Mouse (Mus musculus): ENCODE results near the gene Med27.
"Not testable (repeated sequence)": the region's sequence is repeated elsewhere in the genome, so short reads cannot be mapped to it uniquely, and the experiment has no call there.

The Med27 gene

GRCm38 (mm10) chr2:29516621-29517170, 170.1 kb downstream of the Med27 start:
- DNase-seq (ENCODE audit: low read depth, low spot score) = no peak

DNA sequence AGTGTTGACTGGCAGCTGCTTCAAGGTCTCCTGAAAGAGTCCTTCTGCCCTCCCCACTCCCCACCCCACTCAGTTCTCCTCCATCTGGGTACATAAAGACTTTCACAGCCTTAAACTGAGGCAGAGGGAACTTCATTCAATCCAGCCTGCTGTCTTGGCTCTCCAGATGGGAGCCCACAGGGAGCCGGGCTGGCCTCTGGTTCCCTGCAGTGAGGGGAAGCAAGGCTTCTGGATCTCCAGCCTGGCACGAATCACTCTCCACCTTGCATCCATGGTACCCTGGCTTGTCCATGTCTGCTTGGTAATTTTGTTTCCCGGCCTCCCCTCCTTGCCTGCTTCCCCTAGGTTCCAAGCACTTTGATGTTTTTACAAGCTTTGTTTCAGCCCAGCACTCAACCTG, 172.8 kb downstream of the Med27 start:
- DNase-seq (ENCODE audit: low read depth, low spot score) = no peak

DNA sequence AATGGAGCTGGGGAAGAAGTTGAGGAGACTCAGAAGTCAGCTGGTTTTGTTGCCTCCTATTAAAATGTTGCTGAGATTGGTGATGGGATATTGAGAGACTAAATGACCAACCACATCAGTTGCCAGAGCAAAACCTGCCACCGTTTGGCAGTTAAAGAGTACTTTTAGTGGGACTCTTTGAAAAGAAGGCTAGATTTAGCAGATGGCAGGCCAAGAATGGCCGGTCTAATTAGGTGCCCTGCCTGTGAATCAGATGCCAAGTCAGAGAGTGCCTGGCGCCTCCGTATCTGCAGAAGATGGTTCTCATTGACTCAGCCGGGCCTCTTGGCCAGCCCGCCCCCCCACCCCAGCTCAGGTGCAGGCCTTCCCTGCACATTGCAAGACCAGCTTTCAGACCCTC, 173.6 kb downstream of the Med27 start:
- peak; percentile 72 for DNase-seq (ENCODE audit: low read depth, low spot score)

- DNase-seq (ENCODE audit: low read depth, low spot score) = no peak
Measured at GRCm38 (mm10) chr2:29521486-29521885, 174.9 kb downstream of the Med27 start.

GRCm38 (mm10) chr2:29523918-29524811, 177.5 kb downstream of the Med27 start:
- DNase-seq (ENCODE audit: low read depth, low spot score) = no peak

DNA sequence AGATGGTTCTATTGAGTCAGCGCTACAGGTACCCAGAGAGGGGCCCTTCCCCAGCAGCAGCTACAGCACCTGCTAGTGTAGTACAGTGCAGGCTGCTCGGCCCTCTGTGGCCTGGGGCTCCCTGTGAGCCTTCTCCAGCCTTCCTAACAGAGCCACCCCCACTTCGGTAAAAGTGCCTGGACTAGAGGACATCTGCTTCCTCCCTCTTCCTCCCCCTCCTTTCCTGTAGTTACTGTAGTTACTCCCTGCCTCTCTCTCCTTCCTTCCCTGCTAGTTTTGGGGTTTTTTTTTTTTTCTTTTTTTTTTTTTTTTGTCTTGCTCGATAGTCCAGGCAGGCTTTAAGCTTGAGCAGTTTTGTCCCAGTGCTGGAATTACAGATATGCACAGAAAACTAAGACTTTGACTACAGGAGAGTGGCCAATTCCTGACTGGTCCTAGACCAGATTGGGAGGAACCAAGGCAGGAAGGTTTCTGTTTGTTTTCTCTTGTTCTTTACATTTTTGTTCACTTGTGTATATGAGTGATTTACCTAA, 178.7 kb downstream of the Med27 start:
- peak; percentile 60 for DNase-seq (ENCODE audit: low read depth, low spot score)

DNA sequence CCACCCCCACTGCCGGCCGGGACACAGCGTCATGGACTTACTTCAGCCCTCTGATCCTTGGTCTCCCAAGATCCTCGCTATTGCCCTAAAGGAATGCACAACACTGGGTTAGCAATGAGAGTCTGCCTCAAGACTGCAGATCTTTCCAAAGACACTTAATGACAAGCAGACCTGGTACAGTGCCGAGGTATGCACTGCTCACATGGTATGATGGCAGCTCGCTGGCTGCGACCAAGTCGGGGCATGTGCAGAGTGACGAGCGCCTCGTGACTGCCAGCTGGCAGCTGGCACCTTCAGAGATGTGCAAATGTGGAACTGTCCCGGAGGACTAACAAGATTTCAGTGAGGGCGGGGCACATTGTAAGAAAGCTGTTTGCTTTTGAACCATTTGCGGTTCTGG, 179.6 kb downstream of the Med27 start:
- peak; percentile 82 for DNase-seq (ENCODE audit: low read depth, low spot score)

DNA sequence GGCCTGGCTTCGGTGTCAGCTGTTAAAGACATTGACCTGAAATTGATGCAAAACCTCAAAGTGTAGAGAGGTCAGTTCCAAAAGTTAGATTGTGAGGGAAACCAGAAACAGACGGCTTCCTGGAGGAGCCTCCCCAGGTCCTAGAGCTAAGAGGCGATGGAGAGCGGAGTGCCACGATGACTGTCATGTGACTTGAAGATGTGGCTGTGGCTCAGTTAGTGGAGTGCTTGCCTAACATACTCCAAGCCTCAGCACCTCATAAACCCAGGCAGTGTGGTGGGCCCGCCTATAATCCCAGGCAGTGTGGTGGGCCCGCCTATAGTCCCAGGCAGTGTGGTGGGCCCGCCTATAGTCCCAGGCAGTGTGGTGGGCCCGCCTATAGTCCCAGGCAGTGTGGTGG, 180.9 kb downstream of the Med27 start:
- DNase-seq (ENCODE audit: low read depth, low spot score) = not testable (repeated sequence)

DNA sequence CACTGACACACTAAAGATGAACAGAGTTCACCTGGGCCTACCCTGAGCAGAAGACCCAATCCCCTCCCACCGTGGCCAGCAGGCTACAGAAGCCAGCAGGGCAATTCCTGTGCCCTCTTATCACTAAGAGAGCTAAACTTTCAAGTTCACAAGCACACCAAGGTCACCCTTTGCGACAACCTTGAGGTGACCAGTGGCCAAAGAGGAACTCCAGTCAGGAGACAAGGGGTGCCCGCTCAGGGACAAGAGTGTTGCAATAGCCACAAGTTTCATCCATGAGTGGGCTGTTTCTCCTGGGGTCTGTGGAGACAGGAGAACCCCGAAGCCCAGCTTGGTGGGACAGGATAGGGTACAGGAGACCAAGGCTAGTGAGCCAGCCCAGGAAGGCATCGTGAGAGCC, 182.2 kb downstream of the Med27 start:
- no peak for DNase-seq (ENCODE audit: low read depth, low spot score)

DNA sequence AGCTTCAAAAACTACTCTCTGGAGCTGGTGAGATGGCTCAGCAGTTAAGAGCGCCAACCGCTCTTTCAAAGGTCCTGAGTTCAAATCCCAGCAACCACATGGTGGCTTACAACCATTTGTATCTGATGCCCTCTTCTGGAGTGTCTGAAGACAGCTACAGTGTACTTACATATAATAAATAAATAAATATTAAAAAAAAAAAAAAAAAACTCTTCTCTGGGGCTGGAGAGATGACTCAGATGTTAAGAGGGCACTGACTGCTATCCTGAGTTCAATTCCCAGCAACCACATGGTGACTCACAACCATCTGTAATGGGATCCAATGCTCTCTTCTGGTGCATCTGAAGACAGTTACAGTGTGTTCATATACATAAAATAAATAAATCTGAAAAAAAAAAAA, 183.2 kb downstream of the Med27 start:
- not testable (repeated sequence) for DNase-seq (ENCODE audit: low read depth, low spot score)

- no peak for DNase-seq (ENCODE audit: low read depth, low spot score)
Measured at GRCm38 (mm10) chr2:29532173-29532572, 185.6 kb downstream of the Med27 start.

GRCm38 (mm10) chr2:29532921-29533320, 186.3 kb downstream of the Med27 start:
- DNase-seq (ENCODE audit: low read depth, low spot score) = no peak

DNA sequence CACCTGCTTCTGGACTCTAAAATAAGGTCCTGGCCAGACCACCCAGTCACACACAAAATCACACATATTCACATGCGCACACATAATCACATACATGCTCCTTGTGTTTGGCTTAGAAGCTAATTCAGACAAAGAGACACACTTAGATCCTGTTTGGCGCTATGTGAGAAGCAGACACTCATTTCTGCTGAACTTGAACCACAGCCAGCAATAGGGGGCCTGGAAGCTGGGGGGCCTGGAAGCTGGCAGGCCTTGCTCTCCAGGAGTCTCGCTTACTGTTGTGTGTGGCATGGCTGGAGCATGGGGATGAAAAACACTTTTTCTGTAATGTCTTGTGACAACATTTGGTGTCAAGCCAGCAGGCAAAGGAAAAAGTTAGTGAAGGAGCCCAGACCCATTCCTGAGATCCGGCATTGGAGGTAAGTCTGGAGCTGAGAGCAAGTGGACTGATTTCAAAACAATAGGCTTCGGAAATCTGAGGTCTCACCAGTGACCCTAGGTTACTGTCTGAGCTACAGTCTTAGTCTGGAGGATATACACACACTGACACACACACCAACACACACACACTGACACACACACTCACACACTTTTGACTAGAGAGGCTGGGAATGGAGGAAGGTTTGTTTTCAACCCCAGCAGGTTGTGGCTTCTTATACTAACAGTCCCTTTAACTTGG, 189.1 kb downstream of the Med27 start:
- no peak for DNase-seq (ENCODE audit: low read depth, low spot score)

DNA sequence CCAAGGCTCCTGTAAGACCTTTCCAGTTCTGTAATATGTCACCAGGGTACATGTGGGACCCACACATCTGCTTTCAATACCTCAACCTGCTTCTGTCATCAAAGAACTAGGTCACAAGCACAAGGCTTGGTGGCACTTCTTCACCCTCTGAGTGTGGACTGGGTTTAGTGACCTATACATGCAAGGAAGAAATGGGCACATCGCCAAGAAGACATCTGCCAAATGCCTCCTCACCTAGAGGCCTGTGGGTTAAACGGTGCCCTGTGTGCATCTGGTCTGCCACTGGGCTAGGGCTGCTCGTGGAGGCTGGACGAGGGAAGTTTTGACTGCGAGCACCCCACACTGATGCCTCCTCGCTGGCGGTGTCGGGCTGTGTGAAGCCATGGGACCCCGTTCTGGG, 189.9 kb downstream of the Med27 start:
- no peak for DNase-seq (ENCODE audit: low read depth, low spot score)

- DNase-seq (ENCODE audit: low read depth, low spot score) = no peak
Measured at GRCm38 (mm10) chr2:29537334-29537733, 190.7 kb downstream of the Med27 start.

DNA sequence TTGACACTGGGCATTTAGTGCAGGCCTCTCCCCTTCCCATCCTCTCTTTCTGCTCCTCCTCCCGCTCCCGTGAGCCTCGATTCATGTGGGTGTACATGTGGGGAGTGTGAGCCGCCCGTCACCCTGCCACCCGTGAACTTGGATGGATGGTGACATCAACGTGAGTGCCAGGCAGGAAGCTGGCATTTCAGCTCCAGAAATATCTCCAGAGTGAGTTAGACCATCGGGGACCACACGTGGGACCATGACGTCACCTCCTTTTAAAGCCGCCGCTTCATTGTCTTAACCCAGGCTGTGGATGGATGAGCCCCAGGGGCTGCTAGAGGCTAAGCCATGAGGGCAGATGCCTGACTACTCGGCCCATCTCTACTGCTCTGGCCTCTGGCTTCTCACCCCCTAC, 195.4 kb downstream of the Med27 start:
- peak; percentile 85 for DNase-seq (ENCODE audit: low read depth, low spot score)

- DNase-seq (ENCODE audit: low read depth, low spot score) = no peak
Measured at GRCm38 (mm10) chr2:29546571-29546970, 200.0 kb downstream of the Med27 start.

DNA sequence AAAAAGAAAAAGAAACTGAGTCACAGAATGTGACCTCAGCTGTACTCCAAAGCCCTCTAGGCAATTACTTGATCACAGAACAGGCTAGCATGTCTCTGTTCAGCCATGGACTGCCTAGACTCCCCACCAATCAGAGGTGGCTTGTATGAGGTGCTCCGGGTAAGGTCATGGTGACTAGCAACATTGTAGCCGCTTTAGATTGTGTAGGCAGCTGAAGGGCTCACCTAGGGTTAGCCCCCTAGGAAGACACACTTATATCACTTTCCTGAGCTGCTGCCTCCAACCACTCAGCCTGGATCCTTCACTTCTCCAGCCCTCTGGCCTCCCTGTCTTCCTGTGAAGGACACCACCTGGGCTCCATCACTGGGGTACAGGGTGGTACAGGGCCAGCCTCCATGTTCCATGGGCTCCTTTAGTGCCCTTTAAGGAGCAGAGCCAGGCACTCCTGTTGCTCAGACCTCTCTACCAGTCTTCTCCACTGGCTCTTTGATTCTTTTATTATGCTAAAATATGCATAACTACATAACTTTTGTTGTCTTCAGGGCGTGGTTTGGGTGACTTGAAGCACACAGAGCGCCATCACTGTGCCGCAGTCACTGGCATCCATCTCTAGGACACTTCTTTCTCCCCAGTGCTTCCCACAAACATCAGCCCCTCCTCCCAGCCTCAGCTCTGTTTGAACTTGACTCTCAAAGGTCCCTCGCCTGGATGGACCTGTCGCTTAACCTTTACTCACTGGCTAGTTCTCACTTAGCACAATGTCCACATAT, 205.4 kb downstream of the Med27 start:
- DNase-seq (ENCODE audit: low read depth, low spot score) = no peak

- peak; percentile 31 for DNase-seq (ENCODE audit: low read depth, low spot score)
Measured at GRCm38 (mm10) chr2:29553945-29554634, 207.5 kb downstream of the Med27 start.

DNA sequence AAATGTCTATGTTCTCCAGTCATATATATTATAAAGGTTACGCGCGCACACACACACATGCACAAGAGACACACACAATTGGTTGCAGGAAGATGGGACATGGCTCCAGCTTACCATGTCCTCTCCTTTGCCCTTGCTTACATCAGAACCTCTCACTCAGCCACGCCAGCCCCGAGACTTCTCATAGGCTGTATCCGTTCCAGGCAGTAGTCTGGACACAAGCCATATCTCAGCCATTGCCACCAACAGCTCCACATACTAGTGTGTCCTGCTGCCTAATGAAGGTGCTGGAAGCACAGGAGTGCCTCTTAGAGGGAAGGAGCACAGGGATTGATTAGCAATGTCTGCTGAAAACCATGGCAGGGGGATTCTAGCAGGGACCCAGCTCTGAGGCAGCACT, 211.9 kb downstream of the Med27 start:
- DNase-seq (ENCODE audit: low read depth, low spot score) = no peak

DNA sequence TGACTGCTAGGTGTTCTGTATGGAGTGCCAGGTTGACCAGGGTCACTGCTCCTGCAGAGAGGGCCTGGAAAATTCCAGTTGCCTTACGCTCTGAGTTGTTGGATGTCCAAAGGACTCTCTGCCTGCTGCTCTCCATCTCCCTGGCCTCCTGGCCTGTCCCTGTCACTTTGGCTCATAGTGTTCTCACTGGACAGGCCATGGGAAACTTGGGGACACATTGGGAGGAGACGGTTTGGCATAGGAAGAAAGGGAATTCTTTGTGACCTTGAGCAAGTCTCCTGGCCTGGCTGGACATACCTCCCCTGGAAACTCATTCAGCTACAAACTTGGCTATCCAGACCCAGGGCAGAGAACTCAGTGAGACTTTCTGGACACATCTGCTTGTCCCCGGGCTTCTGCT, 213.3 kb downstream of the Med27 start:
- no peak for DNase-seq (ENCODE audit: low read depth, low spot score)

Data from brain, adult 2 months (tissue).